Comparison of ENCODE assay signal across 10 mouse cellular contexts in genomic region chr2:33631708-33632343, GRCm38 (mm10). TPM values are rescaled to one million over a fixed set of nuclear protein-coding genes. Genes with fewer than 3 reads are reported as not detected.
DNase-seq lines count a peak whose midpoint lies in the region; ATAC-seq lines count a peak whose summit lies in the region.
"Had no signal": no experiment of that assay in that cellular context is flagged by ENCODE, and none has a peak within 500 bp of the region (broad histone marks: within the 10 kb centered on the region; RNA-seq: fewer than 3 reads in every experiment).

No protein-coding gene starts in this region.

- no peak overlapping the region for H3K9ac ChIP-seq in kidney, embryonic 15.5 days
- H3K9ac ChIP-seq in hindbrain, embryonic 13.5 days = peak overlapping the region; percentile 73
- H3K9ac ChIP-seq: liver, embryonic 14.5 days had no signal

- peak overlapping the region; percentile 15 for H3K4me3 ChIP-seq in kidney, embryonic 15.5 days (replicated peaks)
- peak overlapping the region; percentile 33 for H3K4me3 ChIP-seq in hindbrain, embryonic 13.5 days

- H3K4me2 ChIP-seq in kidney, embryonic 15.5 days = peak overlapping the region; percentile 51
- peak overlapping the region; percentile 55 for H3K4me2 ChIP-seq in hindbrain, embryonic 13.5 days

- peaks cover 99% of the 10 kb centered on the region for H3K27me3 ChIP-seq in kidney, embryonic 15.5 days
- H3K27me3 ChIP-seq in hindbrain, embryonic 13.5 days = peaks cover 98% of the 10 kb centered on the region

- no peak for DNase-seq in kidney, postnatal 25 days
- peak; percentile 77 for DNase-seq in embryo, embryonic 11 days
- DNase-seq in neural tube, embryonic 10.5 days (ENCODE audit: extremely low spot score, low spot score) = peak; percentile 77
- DNase-seq in thymus, adult 18-20 months = no peak
- DNase-seq in cerebellum, adult 18-20 months = no peak
- DNase-seq in right cerebral cortex, postnatal 4 days = no peak
- DNase-seq: kidney, adult 18-20 months had no signal

- WGBS in kidney, embryonic 15.5 days = 1% methylated on average over 31 of the region's 31 CpGs
- under 1% methylated on average over 28 of the region's 31 CpGs for WGBS in hindbrain, embryonic 13.5 days

- 0 out of 2 replicates have a peak, but pooled peaks have one; percentile 23 for ATAC-seq in kidney, embryonic 15.5 days (replicated peaks; ENCODE audit: low FRiP score)
- ATAC-seq in hindbrain, embryonic 13.5 days (ENCODE audit: low FRiP score) = no peak

- H3K4me1 ChIP-seq in kidney, embryonic 15.5 days = peaks cover 75% of the 10 kb centered on the region
- peaks cover 67% of the 10 kb centered on the region for H3K4me1 ChIP-seq in hindbrain, embryonic 13.5 days (replicated peaks)

- no peaks in the 10 kb centered on the region for H3K36me3 ChIP-seq in kidney, embryonic 15.5 days
- H3K36me3 ChIP-seq in hindbrain, embryonic 13.5 days = no peaks in the 10 kb centered on the region

- H3K9me3 ChIP-seq in kidney, embryonic 15.5 days (replicated peaks) = no peaks in the 10 kb centered on the region
- no peaks in the 10 kb centered on the region for H3K9me3 ChIP-seq in hindbrain, embryonic 13.5 days

- peak overlapping the region; percentile 57 for H3K27ac ChIP-seq in kidney, embryonic 15.5 days
- peak overlapping the region; percentile 84 for H3K27ac ChIP-seq in hindbrain, embryonic 13.5 days
- H3K27ac ChIP-seq: liver, embryonic 14.5 days had no signal

RNA-seq across cellular contexts. Expression of gene Lmx1b, which starts 8.5 kb away (rescaled TPM):
- 1.1 and 1.2 TPM in 2 replicates for polyA plus RNA-seq in kidney, embryonic 15.5 days (2015; fragmentation: Nextera tagmentation; extraction: Ambion mirVana)
- 6.3 and 6.7 TPM in 2 replicates for polyA plus RNA-seq in hindbrain, embryonic 13.5 days (2015; fragmentation: Nextera tagmentation; extraction: Ambion mirVana)

Comparison
In these comparisons a context has a peak if more than half of its experiments do, and no peak if none do; other contexts are left out.
1. DNase-seq: peak in embryo, embryonic 11 days (single experiment) and neural tube, embryonic 10.5 days (single experiment); none in kidney, postnatal 25 days (0 of 2), thymus, adult 18-20 months (0 of 2), cerebellum, adult 18-20 months (0 of 2) and right cerebral cortex, postnatal 4 days (single experiment).